Mouse (Mus musculus): ENCODE data around the gene Susd4. TPM values are rescaled to one million over a fixed set of nuclear protein-coding genes. Genes with fewer than 3 reads are reported as not detected.

The Susd4 gene
- polyA plus RNA-seq, 1 experiment = not detected

DNA sequence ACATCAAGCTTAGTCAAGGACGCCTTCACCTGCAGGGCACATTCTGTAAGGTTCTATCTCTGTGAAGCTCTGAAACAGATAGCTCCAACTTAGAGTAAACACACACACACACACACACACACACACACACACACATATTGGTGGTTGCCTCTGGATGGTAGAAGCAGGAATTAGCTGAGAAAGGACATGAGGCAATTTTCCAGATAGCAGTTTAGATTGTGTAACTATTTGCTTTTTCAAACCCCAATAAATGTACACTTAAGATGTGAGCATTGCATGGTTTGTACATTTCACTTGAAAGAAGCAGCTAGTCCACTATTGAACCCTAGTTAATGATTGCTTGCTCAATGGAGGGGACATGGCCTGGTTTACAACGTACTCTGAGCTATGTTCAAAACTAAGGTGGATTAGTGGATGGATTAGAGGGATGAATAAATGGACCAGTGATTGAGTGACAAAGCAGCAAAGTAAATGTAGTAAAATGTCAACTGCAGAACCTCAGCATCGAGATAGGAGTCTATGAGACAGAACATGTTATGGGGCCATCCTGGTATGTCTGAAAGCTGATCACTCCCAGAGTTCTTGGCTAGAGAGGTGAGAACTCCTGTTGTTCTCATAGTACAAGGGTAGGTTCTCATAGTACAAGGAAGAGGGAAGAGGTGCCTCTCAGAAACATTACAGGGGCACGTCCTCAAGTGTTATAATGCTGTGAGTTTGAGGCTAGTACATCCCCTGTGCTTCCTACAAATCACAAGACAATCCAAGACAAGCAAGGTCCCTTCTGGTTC is 150.7 kb downstream of the Susd4 start:
- no peaks in the 10 kb centered on the region for H3K27me3 ChIP-seq (ENCODE audit: control insufficient read depth)
- no peaks in the 10 kb centered on the region for H3K4me1 ChIP-seq (ENCODE audit: control insufficient read depth)
- peaks cover 6% of the 10 kb centered on the region; the same call in 1 of the 2 replicates for H3K9me3 ChIP-seq (ENCODE audit: control insufficient read depth, low read length)
- TF ChIP-seq TAL1 (IDR thresholded peaks at IDR 0.05; ENCODE audit: low read length) (no peak), GATA1 (IDR thresholded peaks at IDR 0.05; ENCODE audit: low read length) (no peak)
- H3K4me3 ChIP-seq (replicated peaks) = no peak overlapping the region
- H3K36me3 ChIP-seq (ENCODE audit: control insufficient read depth) = no peaks in the 10 kb centered on the region

DNA sequence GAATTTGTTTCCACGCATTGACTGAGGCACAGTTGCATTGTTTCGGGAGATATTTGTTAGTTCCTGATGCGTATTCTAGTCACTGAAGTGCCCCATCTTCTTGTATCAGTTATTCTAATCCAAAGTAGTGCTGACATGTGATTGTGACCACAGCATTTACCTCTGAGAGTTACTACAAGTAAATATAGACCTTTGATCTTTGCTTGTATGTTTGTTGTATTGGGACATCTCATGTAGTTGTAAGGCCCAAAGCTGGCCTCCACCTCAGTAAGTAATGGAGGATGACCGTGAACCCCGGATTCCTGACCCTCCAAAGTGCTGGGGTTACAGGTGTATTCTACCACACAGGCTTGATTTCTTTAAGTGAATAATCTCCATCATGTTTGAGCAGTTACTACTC is 152.5 kb downstream of the Susd4 start:
- Histone ChIP-seq H3K27me3 (ENCODE audit: control insufficient read depth) (no peaks in the 10 kb centered on the region), H3K36me3 (ENCODE audit: control insufficient read depth) (no peaks in the 10 kb centered on the region), H3K9me3 (ENCODE audit: control insufficient read depth, low read length) (peaks cover 6% of the 10 kb centered on the region; the same call in 1 of the 2 replicates), H3K4me3 (replicated peaks) (no peak overlapping the region), H3K4me1 (ENCODE audit: control insufficient read depth) (no peaks in the 10 kb centered on the region)
- TF ChIP-seq GATA1 (IDR thresholded peaks at IDR 0.05; ENCODE audit: low read length) (no peak), TAL1 (IDR thresholded peaks at IDR 0.05; ENCODE audit: low read length) (no peak)

DNA sequence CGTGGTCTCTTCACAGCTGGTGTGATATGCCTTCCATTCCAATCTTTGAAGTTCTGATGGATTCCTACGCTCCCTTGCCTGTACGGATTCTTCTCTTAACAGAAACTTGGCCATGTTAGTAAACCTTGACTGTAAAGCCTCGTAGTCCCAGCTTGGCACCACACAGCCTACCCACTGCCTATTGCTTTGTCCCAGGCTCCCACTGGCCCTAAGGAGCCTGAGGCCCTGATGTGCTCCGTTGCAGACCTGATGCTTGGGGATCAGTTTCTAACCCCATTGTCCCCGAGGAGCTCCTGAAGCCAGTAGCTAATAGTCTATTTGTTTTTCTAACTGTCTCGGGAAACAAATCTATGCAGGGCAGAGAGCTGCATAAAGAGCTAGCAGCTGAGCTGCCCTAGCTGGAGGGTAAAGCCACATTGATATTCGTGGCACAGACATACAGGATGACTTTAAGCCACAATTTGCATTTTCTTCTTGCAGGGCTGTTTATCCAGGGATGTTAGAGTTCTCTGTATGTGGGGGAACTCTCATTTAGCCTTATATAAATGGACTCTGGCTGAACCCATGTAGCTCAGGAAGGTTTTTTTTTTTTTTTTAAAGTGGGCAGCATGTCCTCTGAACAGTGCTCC is 155.2 kb downstream of the Susd4 start:
- Histone ChIP-seq H3K4me1 (ENCODE audit: control insufficient read depth) (no peaks in the 10 kb centered on the region), H3K9me3 (ENCODE audit: control insufficient read depth, low read length) (no peaks in the 10 kb centered on the region), H3K4me3 (replicated peaks) (no peak overlapping the region), H3K27me3 (ENCODE audit: control insufficient read depth) (no peaks in the 10 kb centered on the region), H3K36me3 (ENCODE audit: control insufficient read depth) (no peaks in the 10 kb centered on the region)
- TF ChIP-seq GATA1 (IDR thresholded peaks at IDR 0.05; ENCODE audit: low read length) (no peak), TAL1 (IDR thresholded peaks at IDR 0.05; ENCODE audit: low read length) (no peak)

DNA sequence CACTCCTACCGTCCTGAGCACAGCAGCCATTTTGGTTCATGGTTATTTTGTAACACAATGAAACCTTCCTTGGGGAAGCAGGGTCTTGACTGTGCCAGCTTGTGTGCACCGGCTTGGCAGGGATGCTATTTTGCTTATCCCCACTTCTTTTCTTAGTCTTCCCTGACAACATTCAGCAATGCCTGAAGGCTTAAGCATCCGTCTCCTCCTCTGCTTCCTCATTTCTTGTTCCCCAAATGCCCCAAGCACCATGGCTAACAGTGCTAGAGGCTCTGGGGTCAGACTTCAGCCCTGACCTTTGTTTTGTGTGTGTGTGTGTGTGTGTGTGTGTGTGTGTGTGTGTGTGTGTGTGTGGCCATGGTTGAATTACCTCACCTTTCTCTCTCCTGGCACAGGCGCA is 159.2 kb downstream of the Susd4 start:
- Histone ChIP-seq H3K36me3 (ENCODE audit: control insufficient read depth) (no peaks in the 10 kb centered on the region), H3K4me1 (ENCODE audit: control insufficient read depth) (no peaks in the 10 kb centered on the region), H3K4me3 (replicated peaks) (no peak overlapping the region), H3K9me3 (ENCODE audit: control insufficient read depth, low read length) (no peaks in the 10 kb centered on the region), H3K27me3 (ENCODE audit: control insufficient read depth) (peaks cover under 1% of the 10 kb centered on the region; the same call in 1 of the 2 replicates)
- no peak for TF ChIP-seq GATA1 (IDR thresholded peaks at IDR 0.05; ENCODE audit: low read length)
- TF ChIP-seq TAL1 (IDR thresholded peaks at IDR 0.05; ENCODE audit: low read length) = no peak

DNA sequence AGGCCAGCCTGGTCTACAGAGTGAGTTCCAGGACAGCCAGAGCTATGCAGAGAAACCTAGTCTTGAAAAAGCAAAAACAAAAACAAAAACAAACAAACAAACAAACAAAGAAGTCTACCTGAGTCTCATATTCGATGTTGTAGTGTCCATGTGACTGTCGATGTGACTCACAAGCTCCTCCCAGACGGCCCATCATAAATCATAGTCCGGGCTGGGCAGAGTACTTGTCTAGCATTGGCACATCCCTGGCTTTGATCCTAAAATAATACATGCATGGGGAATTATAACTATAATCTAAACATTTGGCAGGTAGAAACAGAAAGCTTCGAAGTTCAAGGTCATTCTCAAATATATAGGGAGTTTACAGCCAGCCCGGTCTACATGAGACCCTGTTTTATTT is 162.8 kb downstream of the Susd4 start:
- Histone ChIP-seq H3K36me3 (ENCODE audit: control insufficient read depth) (no peaks in the 10 kb centered on the region), H3K9me3 (ENCODE audit: control insufficient read depth, low read length) (no peaks in the 10 kb centered on the region), H3K4me1 (ENCODE audit: control insufficient read depth) (no peaks in the 10 kb centered on the region), H3K4me3 (replicated peaks) (no peak overlapping the region), H3K27me3 (ENCODE audit: control insufficient read depth) (peaks cover 6% of the 10 kb centered on the region)
- TF ChIP-seq GATA1 (IDR thresholded peaks at IDR 0.05; ENCODE audit: low read length) = no peak
- no peak for TF ChIP-seq TAL1 (IDR thresholded peaks at IDR 0.05; ENCODE audit: low read length)

DNA sequence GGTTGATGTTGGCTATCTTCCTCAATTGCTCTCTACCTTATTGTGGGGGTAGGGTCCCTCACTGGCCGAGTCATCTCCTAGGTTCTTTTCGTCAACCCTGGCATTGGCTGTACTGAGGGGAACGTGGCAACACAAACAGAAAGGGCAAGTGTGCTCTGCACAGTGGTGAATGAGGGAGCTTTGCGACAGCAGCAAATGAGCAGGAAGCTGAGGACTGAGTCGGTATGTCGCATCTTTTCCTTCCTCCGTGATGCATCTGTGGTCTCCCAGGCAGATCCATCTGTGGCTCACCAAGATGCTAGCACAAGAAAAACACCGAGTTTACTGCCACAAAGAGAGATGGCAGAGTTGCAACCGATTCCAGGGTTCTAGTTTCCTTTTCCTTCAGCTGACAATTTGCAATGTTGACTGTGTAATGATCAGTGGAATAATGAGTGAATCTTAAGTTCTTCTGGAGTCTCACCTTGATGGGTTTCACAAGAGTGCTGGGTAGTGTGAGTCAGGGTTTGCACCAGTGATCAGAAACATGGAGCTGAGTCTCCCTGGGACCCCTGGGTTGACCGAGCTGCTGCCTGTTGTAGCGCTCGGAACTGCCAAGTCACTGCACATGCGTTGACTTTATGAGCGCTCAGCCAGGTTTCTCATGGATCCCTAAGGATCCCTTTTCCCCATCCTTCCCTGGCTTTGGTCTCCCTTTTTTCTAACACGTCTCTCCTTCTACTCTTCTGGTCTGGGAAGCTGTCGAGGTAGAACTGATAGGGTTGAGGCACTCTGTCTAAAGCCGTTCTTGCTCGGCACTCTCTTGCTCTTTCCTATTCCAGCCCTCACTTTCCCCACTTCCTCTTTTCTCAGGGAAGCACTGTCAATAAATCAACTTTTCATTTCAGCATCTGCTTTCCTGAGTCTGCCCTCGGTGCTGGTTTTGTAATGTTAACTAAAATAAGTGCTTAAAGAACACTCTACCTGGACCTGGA is 164.5 kb downstream of the Susd4 start:
- Histone ChIP-seq H3K4me1 (ENCODE audit: control insufficient read depth) (no peaks in the 10 kb centered on the region), H3K9me3 (ENCODE audit: control insufficient read depth, low read length) (no peaks in the 10 kb centered on the region), H3K36me3 (ENCODE audit: control insufficient read depth) (no peaks in the 10 kb centered on the region), H3K4me3 (replicated peaks) (no peak overlapping the region), H3K27me3 (ENCODE audit: control insufficient read depth) (peaks cover 6% of the 10 kb centered on the region)
- TF ChIP-seq GATA1 (IDR thresholded peaks at IDR 0.05; ENCODE audit: low read length) = no peak
- no peak for TF ChIP-seq TAL1 (IDR thresholded peaks at IDR 0.05; ENCODE audit: low read length)

DNA sequence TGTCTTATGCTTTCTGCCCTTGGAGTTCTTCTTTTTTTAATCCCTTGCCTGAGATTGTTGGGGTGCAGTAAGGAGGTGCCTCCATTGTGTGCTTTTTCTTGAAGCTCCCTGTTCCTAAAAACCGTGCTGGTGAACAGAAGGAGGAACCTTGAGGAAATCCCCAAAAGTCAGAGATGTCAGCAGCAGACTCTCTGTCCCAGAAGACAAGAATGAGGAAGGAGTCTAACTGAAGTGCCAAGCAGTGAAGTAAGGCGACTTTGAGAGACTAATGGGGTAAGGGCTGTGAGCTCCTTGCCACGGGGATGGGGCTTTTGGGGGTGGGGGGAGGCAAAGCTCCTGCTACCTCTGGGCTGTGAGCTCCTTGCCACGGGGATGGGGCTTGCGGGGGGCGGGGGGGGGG is 171.8 kb downstream of the Susd4 start:
- TF ChIP-seq TAL1 (IDR thresholded peaks at IDR 0.05; ENCODE audit: low read length) = no peak
- TF ChIP-seq GATA1 (IDR thresholded peaks at IDR 0.05; ENCODE audit: low read length) = no peak
- Histone ChIP-seq H3K27me3 (ENCODE audit: control insufficient read depth) (no peaks in the 10 kb centered on the region), H3K9me3 (ENCODE audit: control insufficient read depth, low read length) (no peaks in the 10 kb centered on the region), H3K36me3 (ENCODE audit: control insufficient read depth) (no peaks in the 10 kb centered on the region), H3K4me3 (replicated peaks) (no peak overlapping the region), H3K4me1 (ENCODE audit: control insufficient read depth) (no peaks in the 10 kb centered on the region)

DNA sequence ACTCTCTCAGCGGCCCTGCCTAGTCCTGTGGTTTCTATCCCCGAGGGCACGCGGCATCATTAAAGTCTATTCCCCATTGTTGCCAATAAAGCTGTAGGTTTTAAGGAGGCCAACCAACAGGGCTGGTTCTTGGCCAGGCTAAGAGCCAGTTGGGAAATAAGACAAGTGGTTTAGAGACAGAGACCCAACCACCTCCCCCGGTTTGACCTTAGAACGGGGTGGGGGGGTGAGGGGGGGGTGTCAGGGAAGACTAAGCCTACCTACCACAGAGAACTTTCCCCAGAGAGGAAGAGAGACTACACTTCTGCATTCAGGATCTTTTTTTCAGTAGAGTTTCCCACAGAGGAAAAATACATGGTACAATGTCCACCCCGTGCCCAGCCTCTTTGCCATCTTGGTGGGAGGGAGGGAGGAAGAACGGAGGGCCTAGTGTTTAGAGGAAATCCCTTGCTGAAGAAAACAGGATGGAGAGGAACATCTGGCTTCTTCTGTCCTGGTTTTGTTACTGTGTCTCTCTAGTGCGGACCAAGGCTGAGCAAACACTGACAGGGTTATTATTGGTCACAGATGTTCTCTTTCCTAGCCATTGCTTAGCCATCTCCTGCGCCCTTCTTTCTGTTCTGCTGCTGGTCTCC is 173.9 kb downstream of the Susd4 start:
- Histone ChIP-seq H3K4me1 (ENCODE audit: control insufficient read depth) (no peaks in the 10 kb centered on the region), H3K36me3 (ENCODE audit: control insufficient read depth) (no peaks in the 10 kb centered on the region), H3K9me3 (ENCODE audit: control insufficient read depth, low read length) (no peaks in the 10 kb centered on the region), H3K4me3 (replicated peaks) (no peak overlapping the region), H3K27me3 (ENCODE audit: control insufficient read depth) (no peaks in the 10 kb centered on the region)
- no peak for TF ChIP-seq GATA1 (IDR thresholded peaks at IDR 0.05; ENCODE audit: low read length)

Measured in erythroblast, embryonic 14.5 days (primary cell).